Mouse (Mus musculus) liver, embryonic 16.5 days (tissue): ENCODE results near the gene Nrcam. TPM values are rescaled to one million over a fixed set of nuclear protein-coding genes. Genes with fewer than 3 reads are reported as not detected.

ENCODE experiments used
- ATAC-seq: fragments of 200-750 bp; cut with Nextera tagmentation; 2 replicates; pipeline ENCODE4 v1.8.0; 2017; ENCODE audit warnings: low read depth, mild to moderate bottlenecking, moderate number of reproducible peaks, moderate library complexity
- H3K27ac ChIP-seq: fragments of 300-500 bp; sonication (generic); 2 replicates; pipeline ENCODE4 v1.5.1; 2014; ENCODE audit warnings: mild to moderate bottlenecking, low read length
- H3K27me3 ChIP-seq: fragments of 300-500 bp; sonication (generic); 2 replicates; pipeline ENCODE4 v1.6.1; 2014; ENCODE audit warnings: low read depth, low read length, mixed read lengths; ENCODE audit not compliant: control insufficient read depth, insufficient read depth
- H3K36me3 ChIP-seq: fragments of 300-500 bp; sonication (generic); 2 replicates; pipeline ENCODE4 v1.6.1; 2014; ENCODE audit warnings: mild to moderate bottlenecking; ENCODE audit not compliant: control insufficient read depth, insufficient read depth
- H3K4me1 ChIP-seq: fragments of 300-500 bp; sonication (generic); 2 replicates; pipeline ENCODE4 v1.6.1; 2014; ENCODE audit warnings: low read depth, low read length, mixed read lengths; ENCODE audit not compliant: control insufficient read depth
- H3K4me2 ChIP-seq: fragments of 300-500 bp; sonication (generic); 2 replicates; pipeline ENCODE4 v1.6.1; 2014; ENCODE audit warnings: low read depth, low read length, mixed read lengths
- H3K4me3 ChIP-seq: fragments of 300-500 bp; sonication (generic); 2 replicates; pipeline ENCODE4 v1.5.1; 2014; ENCODE audit warnings: low read depth, mild to moderate bottlenecking, low read length
- H3K9ac ChIP-seq: fragments of 300-500 bp; sonication (generic); 2 replicates; pipeline ENCODE4 v1.6.1; 2014; ENCODE audit warnings: low read depth, low read length
- H3K9me3 ChIP-seq: fragments of 300-500 bp; sonication (generic); replicated peaks from 2 replicates; pipeline ENCODE4 v1.6.1; 2016; ENCODE audit warnings: low read length; ENCODE audit not compliant: control insufficient read depth
- WGBS: fragments of 180-500 bp; shearing (Covaris S2); extraction: QIAGEN DNeasy Blood & Tissue Kit; methylation state at CpG from one replicate; pipeline ENCODE4 v1.1.7; 2014; ENCODE audit not compliant: insufficient replicate concordance; 5-methylcytosine and 5-hydroxymethylcytosine counted together
- polyA plus RNA-seq: library from polyadenylated mRNA; unstranded; fragments of >200 nt; fragmentation: Nextera tagmentation; extraction: Ambion mirVana; gene quantifications from 2 replicates; pipeline ENCODE4 v1.2.1, GENCODE M21; 2015

The Nrcam gene
- polyA plus RNA-seq, 1 experiment from 2014 or later = 0.14 TPM

GRCm38 (mm10) chr12:44345251-44345650 lies 16.6 kb downstream of the Nrcam start:
- WGBS = 57% methylated on average over 5 of the region's 5 CpGs
- no peaks in the 10 kb centered on the region for H3K36me3 ChIP-seq
- no peak for ATAC-seq
- no peaks in the 10 kb centered on the region for H3K9me3 ChIP-seq
- H3K9ac ChIP-seq = no peak overlapping the region
- no peak overlapping the region for H3K4me2 ChIP-seq
- no peaks in the 10 kb centered on the region for H3K27me3 ChIP-seq
- no peak overlapping the region for H3K4me3 ChIP-seq
- no peak overlapping the region for H3K27ac ChIP-seq
- no peaks in the 10 kb centered on the region for H3K4me1 ChIP-seq

GRCm38 (mm10) chr12:44346143-44346542 lies 17.5 kb downstream of the Nrcam start:
- Histone ChIP-seq H3K27ac (no peak overlapping the region), H3K27me3 (no peaks in the 10 kb centered on the region), H3K4me2 (no peak overlapping the region), H3K4me3 (no peak overlapping the region), H3K9ac (no peak overlapping the region), H3K9me3 (no peaks in the 10 kb centered on the region), H3K4me1 (no peaks in the 10 kb centered on the region), H3K36me3 (no peaks in the 10 kb centered on the region)
- WGBS = 70% methylated on average over 3 of the region's 3 CpGs
- ATAC-seq = no peak

- no peak overlapping the region for H3K4me2 ChIP-seq
- H3K4me3 ChIP-seq = no peak overlapping the region
- H3K27me3 ChIP-seq = no peaks in the 10 kb centered on the region
- no peak for ATAC-seq
- H3K27ac ChIP-seq = no peak overlapping the region
- no peaks in the 10 kb centered on the region for H3K9me3 ChIP-seq
- WGBS = 58% methylated on average over 4 of the region's 4 CpGs
- no peaks in the 10 kb centered on the region for H3K36me3 ChIP-seq
- H3K9ac ChIP-seq = no peak overlapping the region
- H3K4me1 ChIP-seq = no peaks in the 10 kb centered on the region
Measured at GRCm38 (mm10) chr12:44355116-44355515, 26.4 kb downstream of the Nrcam start.

- ATAC-seq = no peak
- H3K4me2 ChIP-seq = no peak overlapping the region
- no peaks in the 10 kb centered on the region for H3K4me1 ChIP-seq
- H3K27me3 ChIP-seq = no peaks in the 10 kb centered on the region
- no peak overlapping the region for H3K27ac ChIP-seq
- no peak overlapping the region for H3K9ac ChIP-seq
- 49% methylated on average over 3 of the region's 3 CpGs for WGBS
- H3K9me3 ChIP-seq = no peaks in the 10 kb centered on the region
- no peaks in the 10 kb centered on the region for H3K36me3 ChIP-seq
- H3K4me3 ChIP-seq = no peak overlapping the region
Measured at GRCm38 (mm10) chr12:44357460-44357859, 28.8 kb downstream of the Nrcam start.

- ATAC-seq = no peak
- H3K27me3 ChIP-seq = no peaks in the 10 kb centered on the region
- H3K9ac ChIP-seq = no peak overlapping the region
- no peaks in the 10 kb centered on the region for H3K9me3 ChIP-seq
- H3K4me3 ChIP-seq = no peak overlapping the region
- H3K36me3 ChIP-seq = no peaks in the 10 kb centered on the region
- H3K4me1 ChIP-seq = no peaks in the 10 kb centered on the region
- 68% methylated on average over 1 of the region's 1 CpGs for WGBS
- no peak overlapping the region for H3K4me2 ChIP-seq
- no peak overlapping the region for H3K27ac ChIP-seq
Measured at GRCm38 (mm10) chr12:44357881-44358280, 29.2 kb downstream of the Nrcam start.

- 47% methylated on average over 3 of the region's 3 CpGs for WGBS
- H3K4me3 ChIP-seq = no peak overlapping the region
- H3K27ac ChIP-seq = no peak overlapping the region
- no peaks in the 10 kb centered on the region for H3K27me3 ChIP-seq
- H3K4me1 ChIP-seq = no peaks in the 10 kb centered on the region
- no peak for ATAC-seq
- H3K9ac ChIP-seq = no peak overlapping the region
- no peaks in the 10 kb centered on the region for H3K36me3 ChIP-seq
- no peaks in the 10 kb centered on the region for H3K9me3 ChIP-seq
- no peak overlapping the region for H3K4me2 ChIP-seq
Measured at GRCm38 (mm10) chr12:44371076-44371710, 42.5 kb downstream of the Nrcam start.

GRCm38 (mm10) chr12:44375956-44376355 lies 47.3 kb downstream of the Nrcam start:
- no peak overlapping the region for H3K9ac ChIP-seq
- no peak overlapping the region for H3K4me2 ChIP-seq
- 68% methylated on average over 6 of the region's 6 CpGs for WGBS
- no peak overlapping the region for H3K27ac ChIP-seq
- no peaks in the 10 kb centered on the region for H3K4me1 ChIP-seq
- no peaks in the 10 kb centered on the region for H3K9me3 ChIP-seq
- ATAC-seq = no peak
- no peaks in the 10 kb centered on the region for H3K36me3 ChIP-seq
- H3K27me3 ChIP-seq = no peaks in the 10 kb centered on the region
- no peak overlapping the region for H3K4me3 ChIP-seq

- 62% methylated on average over 8 of the region's 8 CpGs for WGBS
- Histone ChIP-seq H3K36me3 (no peaks in the 10 kb centered on the region), H3K27me3 (no peaks in the 10 kb centered on the region), H3K9me3 (no peaks in the 10 kb centered on the region), H3K4me3 (no peak overlapping the region), H3K4me1 (no peaks in the 10 kb centered on the region), H3K4me2 (no peak overlapping the region), H3K27ac (no peak overlapping the region), H3K9ac (no peak overlapping the region)
- ATAC-seq = no peak
Measured at GRCm38 (mm10) chr12:44378431-44379161, 49.9 kb downstream of the Nrcam start.

GRCm38 (mm10) chr12:44380805-44381204 lies 52.1 kb downstream of the Nrcam start:
- Histone ChIP-seq H3K4me1 (no peaks in the 10 kb centered on the region), H3K27ac (no peak overlapping the region), H3K27me3 (no peaks in the 10 kb centered on the region), H3K4me2 (no peak overlapping the region), H3K4me3 (no peak overlapping the region), H3K9me3 (no peaks in the 10 kb centered on the region), H3K36me3 (no peaks in the 10 kb centered on the region), H3K9ac (no peak overlapping the region)
- whole genome bisulfite sequencing = 68% methylated on average over 4 of the region's 4 CpGs
- ATAC-seq = no peak
